Mouse (Mus musculus): Measurements from ENCODE around the gene Zfp683.
A peak's percentile ranks its signal among the peaks of the same experiment; 100 is the strongest.

The Zfp683 gene

GRCm38 (mm10) chr4:134090521-134091224 is 37.0 kb downstream of the Zfp683 start:
- no peak for DNase-seq (ENCODE audit: low read depth, low spot score)

GRCm38 (mm10) chr4:134091225-134091529 is 37.5 kb downstream of the Zfp683 start:
- DNase-seq (ENCODE audit: low read depth, low spot score): no peak

- DNase-seq (ENCODE audit: low read depth, low spot score): peak; percentile 71
Measured at GRCm38 (mm10) chr4:134092382-134093288, 39.0 kb downstream of the Zfp683 start.

- no peak for DNase-seq (ENCODE audit: low read depth, low spot score)
Measured at GRCm38 (mm10) chr4:134094004-134094564, 40.4 kb downstream of the Zfp683 start.

- no peak for DNase-seq (ENCODE audit: low read depth, low spot score)
Measured at GRCm38 (mm10) chr4:134094923-134095547, 41.4 kb downstream of the Zfp683 start, which contains the start of gene Cd52. Gene Cd52 (minus strand): TSS chr4:134095082.

- DNase-seq (ENCODE audit: low read depth, low spot score): no peak
Measured at GRCm38 (mm10) chr4:134096120-134096519, 42.5 kb downstream of the Zfp683 start.

- no peak for DNase-seq (ENCODE audit: low read depth, low spot score)
Measured at GRCm38 (mm10) chr4:134097015-134097608, 43.5 kb downstream of the Zfp683 start.

GRCm38 (mm10) chr4:134098628-134099027 is 45.0 kb downstream of the Zfp683 start:
- DNase-seq (ENCODE audit: low read depth, low spot score): no peak

- DNase-seq (ENCODE audit: low read depth, low spot score): no peak
Measured at GRCm38 (mm10) chr4:134100245-134100644, 46.6 kb downstream of the Zfp683 start.

GRCm38 (mm10) chr4:134101979-134102741 is 48.5 kb downstream of the Zfp683 start, which contains the start of gene Ubxn11:
Gene Ubxn11 (plus strand): TSS chr4:134102570.
- peak; percentile 98 for DNase-seq (ENCODE audit: low read depth, low spot score)

GRCm38 (mm10) chr4:134102742-134103119 is 49.1 kb downstream of the Zfp683 start:
- DNase-seq (ENCODE audit: low read depth, low spot score): no peak

- no peak for DNase-seq (ENCODE audit: low read depth, low spot score)
Measured at GRCm38 (mm10) chr4:134106105-134106504, 52.5 kb downstream of the Zfp683 start.

- DNase-seq (ENCODE audit: low read depth, low spot score): no peak
Measured at GRCm38 (mm10) chr4:134107730-134108129, 54.1 kb downstream of the Zfp683 start.

GRCm38 (mm10) chr4:134108196-134108595 is 54.6 kb downstream of the Zfp683 start:
- DNase-seq (ENCODE audit: low read depth, low spot score): no peak

Measured in R1 (cell line).